In genomic region chr2:104267049-104267448, GRCm38 (mm10) we compare ENCODE assay signal across 18 mouse cellular contexts.
DNase-seq lines count a peak whose midpoint lies in the region; ATAC-seq and TF ChIP-seq lines count a peak whose summit lies in the region.
"Had no signal": no experiment of that assay in that cellular context is flagged by ENCODE, and none has a peak within 500 bp of the region (broad histone marks: within the 10 kb centered on the region; RNA-seq: fewer than 3 reads in every experiment).

No protein-coding gene starts in this region.

- no peak overlapping the region for H3K4me2 ChIP-seq in kidney, postnatal 0 days (ENCODE audit: low read length)
- H3K4me2 ChIP-seq: heart, embryonic 15.5 days; liver, embryonic 12.5 days; lung, embryonic 15.5 days had no signal

- no peaks in the 10 kb centered on the region for H3K27me3 ChIP-seq in kidney, postnatal 0 days (ENCODE audit: insufficient read depth, low read length)
- no peaks in the 10 kb centered on the region for H3K27me3 ChIP-seq in limb, embryonic 10.5 days (ENCODE audit: low read depth, poor library complexity, severe bottlenecking)
- H3K27me3 ChIP-seq: heart, embryonic 15.5 days; liver, embryonic 12.5 days; lung, embryonic 15.5 days had no signal

- H3K9ac ChIP-seq in kidney, postnatal 0 days (ENCODE audit: low read depth, low read length), result no peak overlapping the region
- H3K9ac ChIP-seq: heart, embryonic 15.5 days; liver, embryonic 12.5 days; lung, embryonic 15.5 days had no signal

- no peaks in the 10 kb centered on the region for H3K4me1 ChIP-seq in kidney, postnatal 0 days (replicated peaks; ENCODE audit: insufficient read depth, low read length)
- peaks cover 28% of the 10 kb centered on the region for H3K4me1 ChIP-seq in limb, embryonic 10.5 days
- H3K4me1 ChIP-seq: liver, embryonic 12.5 days; lung, embryonic 15.5 days had no signal

- WGBS in kidney, postnatal 0 days, result 5% methylated on average over 4 of the region's 4 CpGs
- 21% methylated on average over 4 of the region's 4 CpGs for WGBS in limb, embryonic 10.5 days

- no peak for TF ChIP-seq CTCF in kidney, postnatal 0 days (IDR thresholded peaks at IDR 0.05; ENCODE audit: low read depth)

- H3K4me3 ChIP-seq in kidney, postnatal 0 days (replicated peaks; ENCODE audit: low read depth, low read length), result no peak overlapping the region
- H3K4me3 ChIP-seq in limb, embryonic 10.5 days, result no peak overlapping the region
- H3K4me3 ChIP-seq: heart, embryonic 15.5 days; hindbrain, embryonic 10.5 days; layer of hippocampus, adult 2 months; liver, embryonic 12.5 days; lung, embryonic 15.5 days had no signal

- no peaks in the 10 kb centered on the region for H3K36me3 ChIP-seq in kidney, postnatal 0 days (ENCODE audit: insufficient read depth, low read length)
- no peaks in the 10 kb centered on the region for H3K36me3 ChIP-seq in limb, embryonic 10.5 days
- H3K36me3 ChIP-seq: heart, embryonic 15.5 days; hindbrain, embryonic 10.5 days; liver, embryonic 12.5 days; lung, embryonic 15.5 days had no signal

- no peaks in the 10 kb centered on the region for H3K9me3 ChIP-seq in kidney, postnatal 0 days (replicated peaks; ENCODE audit: low read length)
- no peaks in the 10 kb centered on the region for H3K9me3 ChIP-seq in limb, embryonic 10.5 days (replicated peaks)
- H3K9me3 ChIP-seq: heart, embryonic 15.5 days; hindbrain, embryonic 10.5 days; liver, embryonic 12.5 days; lung, embryonic 15.5 days had no signal

- no peak for ATAC-seq in kidney, postnatal 0 days (replicated peaks; ENCODE audit: low FRiP score, low read depth)
- ATAC-seq: forebrain, embryonic 16.5 days; liver, embryonic 12.5 days; midbrain, embryonic 16.5 days had no signal

- DNase-seq in gastrocnemius, adult 18-20 months (ENCODE audit: low spot score), result peak; percentile 12
- DNase-seq in gastrocnemius, adult 8-10 months (ENCODE audit: low spot score in 2 of 2), result no peak
- DNase-seq in kidney, postnatal 0 days (ENCODE audit: low spot score), result peak; percentile 63
- no peak for DNase-seq in kidney, postnatal 25 days
- DNase-seq in limb, embryonic 10.5 days (ENCODE audit: low spot score), result peak; percentile 40
- peak; percentile 25 for DNase-seq in skeletal muscle tissue, adult 2 months (ENCODE audit: low read depth, low spot score)
- no peak for DNase-seq in thymus, postnatal 36 days
- DNase-seq: cerebellum, adult 11-12 months; heart, adult 18-20 months; thymus, postnatal 4 days had no signal

- no peak overlapping the region for H3K27ac ChIP-seq in kidney, postnatal 0 days
- H3K27ac ChIP-seq in limb, embryonic 10.5 days, result peak overlapping the region; percentile 38; the same call in 1 of the 2 replicates
- H3K27ac ChIP-seq: heart, embryonic 15.5 days; hindbrain, embryonic 10.5 days; layer of hippocampus, adult 2 months; liver, embryonic 12.5 days; lung, embryonic 15.5 days; stomach, postnatal 0 days had no signal

Comparison
In these comparisons a context has a peak if more than half of its experiments do, and no peak if none do; other contexts are left out.
1. DNase-seq: peak in gastrocnemius, adult 18-20 months (single experiment), kidney, postnatal 0 days (single experiment), limb, embryonic 10.5 days (single experiment) and skeletal muscle tissue, adult 2 months (single experiment); none in gastrocnemius, adult 8-10 months (0 of 2), kidney, postnatal 25 days (0 of 2) and thymus, postnatal 36 days (0 of 2).